Mouse (Mus musculus) megakaryocyte, embryonic 14.5 days (primary cell): ENCODE results near the gene Grin2a.

Source experiments
- FLI1 ChIP-seq: IDR thresholded peaks from 2 replicates; pipeline ENCODE4 v1.6.1; 2012; ENCODE audit warnings: low read length, inconsistent platforms, mixed read lengths
- GATA1 ChIP-seq: IDR thresholded peaks from 3 replicates; pipeline ENCODE4 v1.6.1; 2012; ENCODE audit warnings: mixed read lengths, low read length, inconsistent platforms, borderline replicate concordance

GRCm38 (mm10) chr16:9992076-9992772 is 3.1 kb downstream of the Grin2a start:
- no peak for TF ChIP-seq GATA1
- TF ChIP-seq FLI1 = no peak
